Mouse (Mus musculus) Muller cell, postnatal 12 days (primary cell): ENCODE data around the gene Fam20b.
A peak's percentile ranks its signal among the peaks of the same experiment; 100 is the strongest.
"Not testable (repeated sequence)": the region's sequence is repeated elsewhere in the genome, so short reads cannot be mapped to it uniquely, and the experiment has no call there.

Experiments
- DNase-seq: peaks from one replicate; pipeline ENCODE4 v3.0.0-alpha.2; 2015; ENCODE audit errors: inconsistent ontology term

Gene Fam20b

GRCm38 (mm10) chr1:156671921-156672320 is 47.0 kb downstream of the Fam20b start:
- DNase-seq, result no peak

DNA sequence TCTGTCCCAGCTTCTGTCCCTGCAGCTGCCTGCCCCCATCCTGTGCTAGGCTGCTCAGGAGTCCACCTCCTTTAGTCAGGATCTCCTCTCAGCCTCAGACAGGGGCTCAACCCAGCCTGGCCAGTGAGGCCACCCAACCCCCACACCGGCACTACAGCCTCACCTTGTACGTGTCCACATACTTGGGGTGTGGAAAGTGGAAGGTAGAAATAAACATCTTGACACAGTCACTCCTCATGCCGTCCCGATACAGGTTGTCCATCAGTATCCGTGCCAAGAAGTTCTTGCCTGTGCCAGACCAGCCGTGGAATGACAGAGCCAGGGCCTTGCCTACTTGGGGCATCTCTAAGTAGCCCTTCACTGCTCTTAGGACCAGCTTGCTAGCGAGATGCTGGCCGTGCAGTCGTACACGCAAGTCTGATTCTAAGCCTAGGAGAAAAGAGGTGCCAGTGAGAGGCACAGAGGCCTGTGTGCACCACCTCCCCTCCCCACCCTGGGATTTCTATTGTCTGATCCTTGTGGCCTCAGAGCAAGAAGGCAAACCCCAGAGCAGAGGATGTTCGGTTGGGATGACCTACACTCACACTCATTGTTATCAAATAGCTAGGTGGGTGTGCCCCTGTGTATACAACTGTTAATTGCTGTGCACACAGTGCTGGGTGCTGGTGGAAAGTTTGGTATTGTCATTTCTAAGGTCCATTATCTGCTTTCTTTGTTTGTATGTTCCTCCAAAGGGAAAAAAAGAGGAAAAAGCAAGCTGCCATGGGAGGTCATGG is 49.5 kb downstream of the Fam20b start:
- DNase-seq, result no peak

DNA sequence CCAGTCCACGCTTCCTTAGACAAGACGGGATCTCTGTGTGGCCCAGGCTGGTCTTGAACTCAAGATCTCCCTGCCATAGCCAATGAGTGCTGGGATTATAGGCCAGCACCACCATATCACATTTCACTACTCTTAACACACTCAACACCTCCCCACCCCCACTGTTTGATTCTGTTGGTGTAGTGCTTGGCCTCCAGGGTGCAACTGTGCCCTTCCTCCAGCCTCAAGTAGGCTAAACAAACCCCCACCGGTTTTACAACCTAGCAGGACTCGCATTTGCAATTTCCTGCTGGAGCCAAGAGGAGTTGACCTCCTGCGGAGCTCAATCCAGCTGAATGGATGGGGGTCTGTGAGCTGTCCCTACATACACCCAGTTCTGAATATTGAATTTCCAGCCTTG is 50.3 kb downstream of the Fam20b start:
- DNase-seq, result no peak

DNA sequence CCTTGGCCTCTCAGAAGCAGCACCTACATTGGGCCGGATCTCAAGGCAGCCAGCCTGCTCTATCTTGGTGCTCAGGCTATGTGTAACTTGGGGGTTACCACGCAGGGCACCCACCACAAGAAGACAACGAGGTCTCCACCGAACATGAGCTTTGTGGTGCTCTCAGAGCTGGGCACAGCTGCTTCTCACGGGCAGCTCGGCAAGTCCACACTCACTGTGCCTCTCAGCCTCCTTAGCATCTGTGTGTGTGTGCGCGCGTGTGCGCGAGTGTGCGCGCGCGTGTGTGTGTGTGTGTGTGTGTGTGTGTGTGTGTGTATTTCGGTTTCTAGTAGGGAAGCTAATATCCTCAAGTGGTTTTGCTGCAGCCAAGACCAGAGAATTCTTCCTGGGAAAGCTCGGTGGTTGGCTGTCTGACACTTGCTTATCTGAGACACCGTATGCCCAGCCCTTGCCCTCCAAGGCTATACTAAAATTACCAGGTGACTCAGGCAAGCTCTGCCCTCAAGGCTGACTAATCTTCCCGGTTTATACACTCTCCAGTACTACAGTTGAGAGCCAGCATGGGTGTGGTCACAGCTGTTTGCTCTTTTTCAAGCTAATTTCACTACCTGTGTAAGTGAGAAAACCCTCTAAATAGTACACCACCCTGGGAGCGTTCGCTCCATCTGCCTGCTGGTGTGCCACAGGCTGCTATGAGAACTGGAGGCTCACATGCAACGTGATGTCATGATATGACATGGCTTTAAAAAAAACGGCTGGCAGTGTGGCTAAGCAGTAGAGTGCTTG is 51.6 kb downstream of the Fam20b start:
- no peak for DNase-seq

DNA sequence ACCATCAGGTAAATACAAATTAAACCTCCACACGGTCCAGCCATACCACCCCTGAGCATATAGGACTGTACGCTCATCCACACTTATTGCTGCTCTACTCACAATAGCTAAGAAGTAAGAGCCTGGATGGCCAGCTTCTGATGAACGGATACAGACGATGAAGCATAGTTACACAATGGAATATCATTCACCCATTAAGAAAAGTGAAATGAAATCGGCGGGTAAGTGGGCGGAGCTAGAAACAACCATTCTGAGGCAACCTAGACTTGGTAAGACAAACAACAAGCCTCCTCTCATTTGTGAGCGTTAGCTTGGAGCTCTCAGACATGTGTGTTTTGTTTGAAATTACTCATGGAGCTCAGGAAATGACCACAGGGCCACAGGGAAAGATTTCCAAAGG is 53.1 kb downstream of the Fam20b start:
- DNase-seq, result no peak

DNA sequence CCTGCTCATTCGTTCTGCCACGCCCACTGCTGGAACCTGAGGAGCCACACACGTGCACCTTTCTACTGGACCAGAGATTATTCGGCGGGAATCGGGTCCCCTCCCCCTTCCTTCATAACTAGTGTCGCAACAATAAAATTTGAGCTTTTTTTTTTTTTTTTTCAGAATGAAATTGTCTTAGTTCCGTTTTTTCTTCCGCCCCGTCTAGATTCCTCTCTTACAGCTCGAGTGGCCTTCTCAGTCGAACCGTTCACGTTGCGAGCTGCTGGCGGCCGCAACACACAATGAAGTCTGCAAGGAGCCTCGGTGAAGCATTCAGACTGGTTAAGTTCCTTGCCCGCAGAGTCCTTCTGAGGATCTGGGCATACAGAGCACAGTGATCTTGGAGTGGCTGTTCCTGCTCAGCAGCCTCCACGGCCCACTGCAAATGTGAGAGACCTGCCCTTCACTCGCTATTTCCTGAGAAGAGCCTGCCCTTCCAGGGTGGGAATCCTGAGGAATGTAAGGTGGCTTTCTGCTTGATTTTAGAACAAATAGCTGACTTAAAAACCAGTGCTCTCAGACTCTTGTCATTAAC is 58.1 kb downstream of the Fam20b start:
- not testable (repeated sequence) for DNase-seq

GRCm38 (mm10) chr1:156659906-156660659 is 58.8 kb downstream of the Fam20b start:
- DNase-seq, result no peak

DNA sequence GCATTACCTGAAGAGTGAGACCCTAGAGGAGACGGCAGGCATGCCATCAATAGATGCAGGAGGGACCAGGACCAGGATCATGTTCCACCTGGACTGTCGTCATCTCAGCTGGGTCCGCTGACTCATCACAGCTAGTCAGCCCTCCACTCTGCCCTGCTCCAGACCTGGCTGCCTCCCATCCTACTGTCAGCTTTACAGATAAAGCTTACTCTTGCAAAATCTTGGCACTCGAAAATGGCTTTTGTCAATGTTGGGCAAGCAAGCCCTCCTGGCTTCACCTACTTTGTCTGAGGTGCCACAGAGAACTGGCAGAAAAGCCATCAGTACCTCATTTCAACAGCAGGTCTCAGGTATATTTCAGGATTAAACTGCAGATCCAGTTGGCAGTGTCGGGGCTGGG is 60.2 kb downstream of the Fam20b start:
- no peak for DNase-seq

GRCm38 (mm10) chr1:156657523-156657922 is 61.4 kb downstream of the Fam20b start:
- no peak for DNase-seq

DNA sequence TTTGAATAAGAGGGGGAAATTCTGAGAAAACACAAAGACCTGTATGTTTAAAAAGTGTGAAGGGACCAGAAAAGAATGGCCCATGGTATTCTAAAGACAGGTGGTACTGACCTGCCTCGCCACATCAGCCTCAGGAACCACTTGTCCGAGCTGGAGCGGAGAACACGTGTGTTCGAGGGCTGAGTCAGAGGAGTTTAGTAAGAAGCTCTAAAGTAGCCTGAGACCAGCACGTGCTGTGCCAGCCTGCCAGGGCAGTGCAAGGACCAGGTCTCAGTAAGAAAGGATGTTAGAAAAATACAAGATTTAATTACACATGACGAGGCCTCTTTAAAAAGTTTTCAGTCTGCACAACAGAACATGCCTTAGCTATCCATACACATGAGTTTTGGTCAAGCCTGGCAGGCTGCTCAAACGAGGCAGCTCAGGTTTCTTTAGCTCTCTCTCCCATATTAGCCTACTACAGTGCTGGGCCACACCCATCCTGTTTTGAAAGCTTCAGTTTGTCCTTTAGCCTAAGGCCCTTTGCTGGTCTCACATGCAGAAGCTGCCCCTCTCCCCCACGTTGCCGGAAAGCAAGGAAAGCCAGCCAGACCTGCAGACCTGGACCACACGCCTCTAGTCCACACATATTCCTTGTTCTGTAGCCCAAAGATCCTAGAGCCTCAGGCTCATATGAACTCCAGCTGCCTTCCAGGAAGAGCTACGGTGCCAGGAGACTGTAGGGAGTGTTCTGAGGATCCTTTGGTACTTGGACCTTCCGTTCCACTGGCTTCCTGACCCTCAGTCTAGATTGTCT is 64.0 kb downstream of the Fam20b start:
- DNase-seq, result no peak

- no peak for DNase-seq
These were observed 66.6 kb downstream of the Fam20b start for GRCm38 (mm10) chr1:156652189-156652822.

DNA sequence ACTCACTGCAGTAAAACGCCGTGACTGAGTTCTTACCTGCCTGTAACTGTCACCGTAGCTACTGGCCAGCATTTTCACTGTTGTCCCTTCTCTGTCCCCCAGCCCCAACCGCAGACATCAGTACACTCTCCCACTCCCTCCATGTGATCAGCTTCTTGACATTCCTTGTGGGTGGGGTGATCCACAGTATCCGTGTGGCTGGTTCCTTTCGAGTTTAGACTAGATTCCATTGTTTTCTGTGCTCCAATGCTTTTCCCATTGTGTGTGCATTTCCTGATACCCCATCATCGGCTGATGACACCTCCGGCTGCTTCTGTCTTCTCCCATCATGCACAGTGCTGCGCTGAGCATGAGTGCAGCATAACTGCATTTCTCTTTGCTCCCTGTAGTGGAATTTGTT is 68.3 kb downstream of the Fam20b start:
- DNase-seq, result no peak

GRCm38 (mm10) chr1:156648705-156649104 is 70.2 kb downstream of the Fam20b start:
- DNase-seq, result no peak

GRCm38 (mm10) chr1:156645971-156646370 is 72.9 kb downstream of the Fam20b start:
- DNase-seq, result no peak

GRCm38 (mm10) chr1:156644780-156645523 is 73.9 kb downstream of the Fam20b start:
- peak; percentile 73 for DNase-seq

DNA sequence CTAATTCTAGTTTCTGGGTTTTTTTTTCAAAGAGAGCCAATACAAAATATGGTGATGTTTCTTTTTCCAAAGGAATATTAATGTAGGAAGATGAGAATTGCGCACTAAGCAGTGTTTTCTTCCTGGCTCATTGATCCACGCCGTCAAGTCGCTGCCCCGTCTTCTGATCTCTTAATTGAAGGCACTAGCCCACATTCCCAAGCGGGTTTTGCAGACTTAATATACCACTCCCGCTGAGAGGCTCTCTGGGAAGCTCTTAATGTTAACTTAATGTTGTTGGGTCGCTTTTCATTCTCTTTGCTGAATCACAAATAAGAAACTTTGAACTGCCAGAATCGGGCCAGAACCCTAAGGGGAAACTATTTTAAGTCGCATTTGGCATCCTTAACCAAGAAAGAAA is 74.8 kb downstream of the Fam20b start:
- no peak for DNase-seq

- DNase-seq, result no peak
These were observed 76.1 kb downstream of the Fam20b start for GRCm38 (mm10) chr1:156642813-156643212.

DNA sequence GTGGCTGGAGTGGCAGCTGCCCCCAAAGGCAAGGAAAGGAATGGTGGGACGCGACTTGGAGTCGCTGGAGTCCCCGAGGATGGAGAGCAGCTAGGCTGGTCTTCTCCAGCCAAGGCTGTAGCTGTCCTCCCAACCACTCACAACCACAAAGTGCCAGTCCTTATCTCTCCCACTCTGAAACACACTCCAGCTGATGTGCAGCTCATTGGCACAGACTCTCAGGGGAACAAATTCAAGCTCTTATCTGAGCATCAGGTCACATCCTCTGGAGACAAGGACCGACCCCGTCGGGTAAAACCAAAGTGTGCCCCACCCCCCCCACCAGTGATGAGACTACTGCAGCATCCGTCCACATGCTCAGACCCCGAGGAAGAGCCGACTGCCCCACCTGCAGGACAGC is 77.1 kb downstream of the Fam20b start:
- no peak for DNase-seq

DNA sequence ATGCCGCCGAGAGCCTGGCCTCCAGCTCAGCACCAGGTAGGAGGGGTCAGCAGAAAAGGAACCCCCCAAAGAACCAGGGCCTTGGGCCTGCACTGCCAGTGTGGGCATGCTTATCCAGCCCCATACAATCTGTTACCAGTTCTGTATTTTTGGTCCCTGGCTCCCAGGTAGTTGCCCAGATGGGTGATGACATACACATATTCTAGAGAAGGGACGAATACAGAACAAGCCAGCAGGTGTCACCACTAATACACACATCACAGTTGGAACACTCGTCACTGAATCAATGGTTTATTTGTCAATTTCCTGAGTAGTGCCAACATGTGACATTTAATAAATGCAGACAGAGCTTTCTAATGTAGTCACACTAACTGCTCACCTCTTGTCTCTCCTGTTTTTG is 78.3 kb downstream of the Fam20b start:
- no peak for DNase-seq

- DNase-seq, result no peak
These were observed 79.4 kb downstream of the Fam20b start for GRCm38 (mm10) chr1:156639455-156639854.
